21 mouse cellular contexts compared by ENCODE assay signal in the genomic region with DNA sequence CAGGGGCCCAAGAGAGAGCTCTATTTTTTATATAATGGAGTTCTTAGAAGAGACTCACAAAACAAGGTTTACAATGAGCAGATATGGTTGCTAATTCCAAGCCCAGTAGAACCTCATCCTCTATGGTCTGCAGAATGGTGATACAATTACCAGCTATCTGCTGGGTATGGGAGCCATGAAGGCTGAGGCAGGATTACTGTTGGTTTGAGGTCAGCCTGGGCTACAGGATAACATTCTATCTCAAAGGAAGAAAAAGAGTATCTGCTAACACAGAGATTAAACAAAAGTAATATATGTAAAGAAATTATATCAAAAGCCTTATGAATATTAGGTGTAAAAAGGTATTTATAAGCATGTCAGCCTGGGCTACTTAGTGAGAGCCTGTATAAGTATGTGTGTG.
DNase-seq lines count a peak whose midpoint lies in the region; ATAC-seq and TF ChIP-seq lines count a peak whose summit lies in the region.
"Had no signal": no experiment of that assay in that cellular context is flagged by ENCODE, and none has a peak within 500 bp of the region (broad histone marks: within the 10 kb centered on the region; RNA-seq: fewer than 3 reads in every experiment).

No protein-coding gene starts in this region.

- TF ChIP-seq CTCF in forebrain, postnatal 0 days (IDR thresholded peaks at IDR 0.05; ENCODE audit: low read depth): no peak
- no peak for TF ChIP-seq CTCF in liver, postnatal 0 days (IDR thresholded peaks at IDR 0.05; ENCODE audit: low read depth)

- H3K27me3 ChIP-seq in forebrain, embryonic 13.5 days: no peaks in the 10 kb centered on the region
- H3K27me3 ChIP-seq in forebrain, postnatal 0 days (ENCODE audit: insufficient read depth, low read length): no peaks in the 10 kb centered on the region
- H3K27me3 ChIP-seq in heart, embryonic 15.5 days: no peaks in the 10 kb centered on the region
- no peaks in the 10 kb centered on the region for H3K27me3 ChIP-seq in liver, embryonic 12.5 days (replicated peaks)
- no peaks in the 10 kb centered on the region for H3K27me3 ChIP-seq in liver, postnatal 0 days (ENCODE audit: insufficient read depth, low read length)
- H3K27me3 ChIP-seq: embryonic facial prominence, embryonic 13.5 days; limb, embryonic 13.5 days; neural tube, embryonic 12.5 days had no signal

- H3K27ac ChIP-seq in forebrain, embryonic 13.5 days: no peak overlapping the region
- H3K27ac ChIP-seq in forebrain, postnatal 0 days (ENCODE audit: low read depth, low read length): no peak overlapping the region
- H3K27ac ChIP-seq in heart, embryonic 15.5 days: peak overlapping the region; percentile 89
- H3K27ac ChIP-seq in liver, embryonic 12.5 days: peak overlapping the region; percentile 22; the same call in 1 of the 2 replicates
- no peak overlapping the region for H3K27ac ChIP-seq in liver, postnatal 0 days (ENCODE audit: low read depth)
- H3K27ac ChIP-seq: limb, embryonic 13.5 days; neural tube, embryonic 12.5 days had no signal

- H3K36me3 ChIP-seq in forebrain, embryonic 13.5 days (ENCODE audit: poor library complexity, severe bottlenecking): peaks cover 5% of the 10 kb centered on the region; the same call in 1 of the 2 replicates
- H3K36me3 ChIP-seq in forebrain, postnatal 0 days (ENCODE audit: insufficient read depth): no peaks in the 10 kb centered on the region
- H3K36me3 ChIP-seq in heart, embryonic 15.5 days: no peaks in the 10 kb centered on the region
- no peaks in the 10 kb centered on the region for H3K36me3 ChIP-seq in liver, embryonic 12.5 days
- no peaks in the 10 kb centered on the region for H3K36me3 ChIP-seq in liver, postnatal 0 days (replicated peaks; ENCODE audit: insufficient read depth, low read length)
- H3K36me3 ChIP-seq: embryonic facial prominence, embryonic 13.5 days; G1E; neural tube, embryonic 12.5 days had no signal

- 0 out of 2 replicates have a peak overlapping the region, but pooled peaks have one; percentile 16 for H3K4me2 ChIP-seq in forebrain, embryonic 13.5 days
- H3K4me2 ChIP-seq in forebrain, postnatal 0 days (ENCODE audit: low read depth): no peak overlapping the region
- H3K4me2 ChIP-seq in heart, embryonic 15.5 days: peak overlapping the region; percentile 40
- H3K4me2 ChIP-seq in liver, embryonic 12.5 days: no peak overlapping the region
- H3K4me2 ChIP-seq in liver, postnatal 0 days (ENCODE audit: low read depth, low read length): no peak overlapping the region
- H3K4me2 ChIP-seq: embryonic facial prominence, embryonic 13.5 days; limb, embryonic 13.5 days; midbrain, embryonic 11.5 days; neural tube, embryonic 12.5 days had no signal

- H3K9me3 ChIP-seq in forebrain, embryonic 13.5 days (replicated peaks): peaks cover 7% of the 10 kb centered on the region
- H3K9me3 ChIP-seq in forebrain, postnatal 0 days (ENCODE audit: low read length): 0 out of 2 replicates have a peak, but pooled peaks cover 3% of the 10 kb centered on the region
- no peaks in the 10 kb centered on the region for H3K9me3 ChIP-seq in heart, embryonic 15.5 days (replicated peaks)
- H3K9me3 ChIP-seq in liver, embryonic 12.5 days (replicated peaks): no peaks in the 10 kb centered on the region
- H3K9me3 ChIP-seq in liver, postnatal 0 days (ENCODE audit: low read length): 0 out of 2 replicates have a peak, but pooled peaks cover 4% of the 10 kb centered on the region
- H3K9me3 ChIP-seq: G1E had no signal

- TF ChIP-seq EP300 in liver, postnatal 0 days (IDR thresholded peaks at IDR 0.05; ENCODE audit: low read depth): no peak

- no peak for ATAC-seq in forebrain, embryonic 13.5 days
- no peak for ATAC-seq in forebrain, postnatal 0 days
- no peak for ATAC-seq in heart, embryonic 15.5 days (replicated peaks; ENCODE audit: insufficient number of reproducible peaks, insufficient read depth, low FRiP score, low read depth)
- ATAC-seq in liver, embryonic 12.5 days: no peak
- ATAC-seq in liver, postnatal 0 days: no peak
- ATAC-seq in megakaryocyte-erythroid progenitor cell, adult 5-6 weeks (replicated peaks; ENCODE audit: low FRiP score, low TSS enrichment, poor library complexity, severe bottlenecking): peak; percentile 82
- ATAC-seq: CD4-positive, CD25-positive, alpha-beta regulatory T cell, adult 4 months; intestine, embryonic 16.5 days had no signal

- no peak overlapping the region for H3K9ac ChIP-seq in forebrain, embryonic 13.5 days
- no peak overlapping the region for H3K9ac ChIP-seq in forebrain, postnatal 0 days
- H3K9ac ChIP-seq in heart, embryonic 15.5 days: no peak overlapping the region
- H3K9ac ChIP-seq in liver, embryonic 12.5 days: no peak overlapping the region
- H3K9ac ChIP-seq in liver, postnatal 0 days (replicated peaks): no peak overlapping the region
- H3K9ac ChIP-seq: embryonic facial prominence, embryonic 13.5 days; limb, embryonic 13.5 days; neural tube, embryonic 12.5 days had no signal

- intact Hi-C loops in heart, postnatal 14 days (cut with DNase I): no loop called here

- no peak overlapping the region for H3K4me3 ChIP-seq in forebrain, embryonic 13.5 days
- no peak overlapping the region for H3K4me3 ChIP-seq in forebrain, postnatal 0 days (ENCODE audit: low read depth, low read length)
- H3K4me3 ChIP-seq in heart, embryonic 15.5 days: no peak overlapping the region
- H3K4me3 ChIP-seq in liver, embryonic 12.5 days: no peak overlapping the region
- no peak overlapping the region for H3K4me3 ChIP-seq in liver, postnatal 0 days (ENCODE audit: low read depth, low read length)
- H3K4me3 ChIP-seq: embryonic facial prominence, embryonic 13.5 days; limb, embryonic 13.5 days; neural tube, embryonic 12.5 days had no signal

- no peak for DNase-seq in forebrain, postnatal 0 days
- no peak for DNase-seq in heart, postnatal 14 days
- no peak for DNase-seq in liver, postnatal 0 days
- no peak for DNase-seq in adrenal gland, postnatal 36 days
- DNase-seq: cerebellum, adult 9-11 months; gastrocnemius, postnatal 36 days; kidney, postnatal 10 days; lung, postnatal 36 days; spleen, adult 18-20 months; thymus, postnatal 14 days had no signal

- H3K4me1 ChIP-seq in forebrain, embryonic 13.5 days: peaks cover 20% of the 10 kb centered on the region
- H3K4me1 ChIP-seq in forebrain, postnatal 0 days (ENCODE audit: insufficient read depth): peaks cover 10% of the 10 kb centered on the region; the same call in 1 of the 2 replicates
- H3K4me1 ChIP-seq in heart, embryonic 15.5 days (replicated peaks): peaks cover 43% of the 10 kb centered on the region
- H3K4me1 ChIP-seq in liver, embryonic 12.5 days: peaks cover 43% of the 10 kb centered on the region
- peaks cover 9% of the 10 kb centered on the region for H3K4me1 ChIP-seq in liver, postnatal 0 days (ENCODE audit: insufficient read depth)

Comparison
In these comparisons a context has a peak if more than half of its experiments do, and no peak if none do; other contexts are left out.
1. H3K27ac ChIP-seq: peak in heart, embryonic 15.5 days (single experiment) and liver, embryonic 12.5 days (single experiment); none in forebrain, embryonic 13.5 days (single experiment), forebrain, postnatal 0 days (single experiment) and liver, postnatal 0 days (single experiment).
2. H3K4me2 ChIP-seq: peak in forebrain, embryonic 13.5 days (single experiment) and heart, embryonic 15.5 days (single experiment); none in forebrain, postnatal 0 days (single experiment), liver, embryonic 12.5 days (single experiment) and liver, postnatal 0 days (single experiment).